Mouse (Mus musculus) cerebellum, adult 11 months (tissue): ENCODE data around the gene Vegfa.
"Not testable (repeated sequence)": the region's sequence is repeated elsewhere in the genome, so short reads cannot be mapped to it uniquely, and the experiment has no call there.

ENCODE experiments used
- DNase-seq: peaks from one replicate; pipeline ENCODE4 v3.0.0; 2022

Gene Vegfa

GRCm38 (mm10) chr17:45986915-45987314 is 45.3 kb downstream of the Vegfa start:
- no peak for DNase-seq

- no peak for DNase-seq
Observed at GRCm38 (mm10) chr17:45986374-45986773, 45.8 kb downstream of the Vegfa start.

- not testable (repeated sequence) for DNase-seq
Observed at GRCm38 (mm10) chr17:45983185-45983584, 49.0 kb downstream of the Vegfa start.

GRCm38 (mm10) chr17:45981841-45982240 is 50.3 kb downstream of the Vegfa start:
- no peak for DNase-seq

- DNase-seq: no peak
Observed at GRCm38 (mm10) chr17:45979025-45979805, 53.0 kb downstream of the Vegfa start.

GRCm38 (mm10) chr17:45974461-45974860 is 57.7 kb downstream of the Vegfa start:
- DNase-seq: no peak

GRCm38 (mm10) chr17:45973214-45973613 is 59.0 kb downstream of the Vegfa start:
- DNase-seq: no peak

- DNase-seq: no peak
Observed at GRCm38 (mm10) chr17:45972405-45972804, 59.8 kb downstream of the Vegfa start.

GRCm38 (mm10) chr17:45971800-45972199 is 60.4 kb downstream of the Vegfa start:
- DNase-seq: no peak

GRCm38 (mm10) chr17:45970741-45971550 is 61.2 kb downstream of the Vegfa start:
- no peak for DNase-seq

- no peak for DNase-seq
Observed at GRCm38 (mm10) chr17:45969596-45969995, 62.6 kb downstream of the Vegfa start.

- DNase-seq: no peak
Observed at GRCm38 (mm10) chr17:45968341-45968740, 63.8 kb downstream of the Vegfa start.
